Mouse (Mus musculus): ENCODE data around the gene Arid1b.

Arid1b gene

DNA sequence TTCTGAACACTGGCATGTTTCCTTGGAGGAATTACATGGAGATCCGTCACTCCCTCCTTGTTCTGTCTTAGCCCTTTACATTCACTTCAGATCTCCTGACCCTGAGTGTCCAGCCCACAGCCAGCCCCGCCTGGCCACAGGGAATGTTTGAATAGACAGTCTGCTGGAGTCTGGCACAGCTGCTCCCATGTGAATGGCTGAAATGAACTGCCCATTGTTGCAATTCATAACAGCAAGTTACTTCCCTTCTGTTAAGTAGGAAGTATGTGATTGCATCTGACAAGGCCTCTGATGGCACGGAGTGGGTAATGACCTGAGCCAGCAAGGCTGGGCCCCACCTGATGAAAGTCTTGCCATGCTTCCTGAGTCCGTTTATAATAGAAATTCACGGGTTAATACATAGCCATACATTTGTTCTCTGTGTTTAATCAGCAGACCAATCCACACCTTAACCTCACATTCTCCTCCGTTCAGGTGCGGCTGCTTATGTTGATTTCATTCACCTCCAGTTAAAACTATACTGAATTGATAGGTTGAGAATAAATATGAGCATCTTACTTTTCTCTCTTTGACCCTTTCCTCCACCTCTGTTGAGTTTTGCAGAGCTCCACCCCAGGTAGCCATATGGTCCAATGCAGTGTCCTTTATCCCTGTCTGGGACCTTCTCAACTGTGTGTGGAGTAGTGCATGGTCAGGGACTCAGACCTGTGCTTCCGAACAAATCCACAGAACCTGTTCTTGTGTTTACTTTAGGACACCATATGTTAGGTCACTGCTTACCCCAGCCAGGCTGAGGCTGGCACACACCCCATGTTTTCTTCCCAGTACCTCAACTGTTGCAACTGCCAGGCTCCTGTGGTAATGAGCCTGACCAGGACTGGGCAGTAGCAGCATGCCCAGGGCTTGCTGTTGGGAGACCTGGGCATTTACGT lies 299.8 kb downstream of the Arid1b start:
- no peak for DNase-seq

DNA sequence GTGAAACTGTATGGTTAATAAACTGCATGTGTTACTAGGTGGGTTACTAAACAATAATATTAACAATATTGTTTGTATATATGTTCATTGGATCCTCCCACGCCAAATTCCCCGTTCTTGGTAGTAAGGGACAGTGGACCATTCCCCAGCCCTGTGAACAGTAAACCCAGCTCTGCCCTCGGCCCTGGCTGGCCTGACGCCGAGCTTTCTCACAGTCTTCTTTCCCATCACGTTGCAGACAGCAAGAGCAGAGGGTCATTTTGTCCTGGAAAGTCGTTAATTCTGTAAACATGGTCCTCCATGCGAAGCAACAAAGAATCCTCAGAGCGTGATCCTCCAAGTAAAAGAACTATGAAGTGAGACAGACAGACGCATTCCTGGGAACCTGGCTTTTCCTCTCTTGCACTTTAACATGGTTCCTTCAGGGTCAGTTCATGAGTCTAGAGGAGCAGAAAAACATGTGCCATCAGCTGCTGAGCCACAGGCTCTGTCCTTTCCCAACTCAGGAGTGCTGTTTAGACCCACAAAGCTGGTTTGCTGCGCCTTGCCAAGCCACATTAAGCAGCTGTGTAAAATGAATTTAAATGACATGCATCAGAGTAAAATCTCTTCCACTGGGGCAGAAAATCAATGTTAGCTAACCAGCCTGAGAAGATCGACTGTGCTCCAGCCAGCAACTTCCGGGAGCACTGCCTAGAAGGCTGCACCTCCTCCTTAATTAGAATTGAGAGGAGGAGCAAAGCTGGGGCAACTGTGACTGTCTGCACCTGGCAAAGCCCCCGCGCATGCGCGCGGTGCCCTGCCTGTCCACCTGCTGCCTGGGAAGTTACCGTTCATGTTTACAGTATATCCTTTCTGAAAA lies 301.2 kb downstream of the Arid1b start:
- peak; percentile 87 for DNase-seq

DNA sequence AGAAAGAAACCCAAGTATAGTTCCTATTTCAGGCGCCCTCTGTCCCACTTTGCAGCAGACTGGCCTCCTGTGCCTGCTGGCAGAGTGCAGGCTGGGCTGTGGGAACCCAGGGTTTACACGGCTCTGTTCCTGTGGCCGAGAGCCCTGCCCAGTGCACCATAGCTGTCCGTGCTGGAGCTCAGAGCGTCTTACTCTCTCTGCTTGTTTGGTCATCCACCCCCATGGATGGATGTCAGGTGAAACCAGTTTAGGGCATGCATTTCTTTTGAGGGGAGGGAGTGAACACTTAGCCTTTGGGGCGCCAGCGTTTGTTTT lies 301.8 kb downstream of the Arid1b start:
- no peak for DNase-seq

DNA sequence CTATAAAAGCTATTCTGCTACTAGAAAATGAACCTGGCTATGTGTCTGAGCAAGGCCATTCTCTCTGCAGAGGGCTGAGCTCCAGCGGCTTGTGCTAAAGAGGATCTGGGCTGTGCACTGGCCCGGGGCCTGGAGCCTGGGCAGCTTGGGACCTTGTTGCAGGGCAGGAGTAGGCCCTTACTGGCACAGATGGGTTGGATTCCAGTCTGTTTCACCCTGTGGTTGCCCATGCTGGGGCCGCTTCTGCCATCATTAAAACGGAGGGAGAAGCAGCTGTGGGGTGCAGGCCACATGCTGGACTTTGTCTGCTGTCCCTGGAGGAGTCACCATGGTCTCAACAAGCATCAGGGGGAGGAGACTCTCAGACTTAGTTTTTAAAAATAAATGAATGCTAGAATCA lies 303.4 kb downstream of the Arid1b start:
- DNase-seq: no peak

DNA sequence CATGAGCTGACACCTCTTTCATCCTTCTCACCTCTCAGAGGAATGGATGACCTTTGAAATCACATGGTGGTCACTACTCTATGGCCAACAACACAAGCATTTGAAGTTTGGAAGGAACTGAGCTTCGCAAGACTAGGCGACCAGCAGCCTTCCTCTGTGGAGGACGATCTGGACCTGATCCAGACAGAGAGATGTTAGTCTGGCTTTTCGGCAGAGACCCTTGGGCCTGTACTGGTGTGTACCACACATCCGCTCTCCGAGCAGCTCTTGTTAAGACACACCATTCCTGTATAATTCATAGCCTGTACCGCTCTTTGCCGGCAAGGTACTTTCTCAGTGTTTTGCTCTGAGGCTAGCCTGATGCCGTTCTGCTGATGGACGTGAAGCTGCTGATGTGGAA lies 303.9 kb downstream of the Arid1b start:
- no peak for DNase-seq

DNA sequence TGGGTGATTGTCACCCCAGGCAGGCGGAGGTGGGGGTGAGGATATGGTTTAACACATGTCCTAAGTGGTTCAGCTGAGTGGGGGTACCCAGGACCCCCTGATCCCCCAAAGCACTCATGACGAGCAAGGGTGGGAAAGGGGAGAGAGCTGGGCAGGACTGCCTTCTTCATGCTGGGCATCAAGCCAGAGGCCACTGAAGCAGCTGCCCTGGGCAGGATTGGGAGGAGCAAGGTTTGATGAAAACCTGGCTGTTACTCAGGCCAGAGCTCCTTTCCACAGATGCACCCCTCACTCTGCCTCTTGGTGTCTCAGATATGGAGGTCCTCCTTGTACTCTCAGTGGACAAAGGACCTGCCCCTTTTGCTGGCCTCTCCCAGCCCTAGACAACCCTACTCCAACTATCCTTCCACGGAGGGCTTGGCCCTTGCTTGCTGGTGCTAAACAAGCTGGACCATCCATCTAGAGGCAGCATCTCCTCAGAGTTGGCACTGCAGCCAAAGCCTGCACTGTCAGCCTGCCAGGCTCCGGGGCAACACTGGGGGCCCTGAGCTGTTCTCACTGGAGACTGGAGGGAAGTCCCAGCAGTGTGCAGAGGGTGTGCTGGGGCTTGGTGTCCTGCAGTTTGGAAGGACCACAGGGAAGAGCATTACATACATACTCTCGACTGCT lies 304.9 kb downstream of the Arid1b start:
- no peak for DNase-seq

DNA sequence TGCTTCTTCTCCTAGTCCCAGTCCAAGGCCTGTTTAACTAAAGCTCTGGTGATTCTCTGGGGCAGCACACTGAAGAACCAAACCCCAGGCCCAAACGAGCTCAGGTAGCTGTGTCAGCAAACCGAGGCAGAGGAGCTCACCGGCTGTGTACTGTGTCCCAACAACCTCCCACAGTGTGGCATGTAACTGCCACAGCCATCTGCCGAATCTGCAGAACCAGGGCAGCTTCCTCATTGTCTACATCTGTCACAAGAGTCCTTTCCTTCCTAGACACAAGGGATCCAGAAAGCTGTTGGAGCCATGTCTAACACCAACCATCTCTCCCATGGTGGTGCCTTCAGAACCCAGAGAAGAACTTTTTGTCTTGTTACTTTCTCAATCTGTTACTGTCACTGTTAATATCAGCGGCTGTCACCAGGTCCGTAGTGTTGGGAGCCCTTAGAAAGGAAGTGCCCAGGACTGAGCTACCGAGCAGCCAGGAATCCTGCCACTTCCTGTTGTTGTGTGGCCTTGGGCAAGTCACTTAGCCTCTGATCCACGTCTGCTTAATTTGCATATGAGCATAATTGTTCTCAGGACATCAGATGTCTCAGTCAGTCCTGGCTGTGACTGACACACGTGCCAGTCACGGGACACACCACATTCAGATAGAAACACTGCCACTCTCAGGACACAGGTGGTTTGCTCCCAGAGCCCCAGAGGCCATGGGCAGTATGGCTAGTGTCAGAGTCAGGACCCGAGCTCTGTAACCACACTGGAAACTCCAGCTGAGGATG lies 309.0 kb downstream of the Arid1b start:
- DNase-seq: no peak

DNA sequence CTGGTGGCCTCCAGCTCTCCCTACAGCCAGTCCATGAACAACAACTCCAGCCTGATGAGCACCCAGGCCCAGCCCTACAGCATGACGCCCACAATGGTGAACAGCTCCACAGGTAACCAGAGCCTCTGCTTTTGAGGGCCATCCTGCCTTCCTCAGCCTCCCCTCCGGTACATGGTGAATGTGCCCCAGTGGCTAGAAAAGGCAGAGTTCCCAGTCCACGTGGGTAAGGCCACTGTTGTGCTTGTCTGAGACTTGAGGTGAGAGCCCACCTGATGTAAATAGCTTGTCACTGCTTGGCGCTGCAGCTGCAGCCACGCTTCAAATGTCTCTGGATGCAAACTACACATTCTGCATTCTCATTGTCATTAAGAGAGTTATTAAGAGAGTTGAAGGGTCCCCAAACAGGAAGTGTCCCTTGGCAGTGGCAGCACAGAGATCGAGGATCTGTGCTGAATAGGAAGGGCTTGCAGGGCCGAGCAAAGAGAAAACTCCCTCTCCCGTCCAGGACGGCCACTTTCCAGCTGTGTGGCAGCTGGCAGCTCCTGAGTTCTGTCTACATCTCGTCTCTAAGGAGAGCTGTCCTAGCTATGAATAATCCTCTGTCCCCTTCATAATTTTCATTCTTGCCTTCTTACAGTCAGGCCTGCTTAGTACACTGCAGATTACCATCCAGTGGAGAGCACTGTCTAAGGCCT lies 311.8 kb downstream of the Arid1b start:
- no peak for DNase-seq

DNA sequence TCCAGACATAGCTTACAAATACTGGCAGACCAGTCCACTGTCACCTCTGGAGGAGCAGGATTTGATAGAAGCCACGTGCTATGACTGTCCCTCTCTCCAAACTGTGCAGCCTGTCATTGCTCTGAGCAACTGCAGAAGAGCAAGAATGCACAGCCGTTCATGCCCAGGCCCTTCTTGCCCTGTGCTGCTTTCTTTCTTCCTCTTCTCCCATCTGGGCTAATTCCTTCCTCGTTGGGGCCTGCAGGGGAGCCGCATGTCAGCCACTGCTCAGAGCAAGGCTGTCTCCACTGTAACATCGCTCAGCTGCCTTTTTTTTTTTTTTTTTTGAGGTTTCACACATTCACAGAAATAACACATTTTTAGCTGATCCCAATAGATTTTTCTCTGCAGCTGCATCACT lies 315.8 kb downstream of the Arid1b start:
- DNase-seq: no peak

DNA sequence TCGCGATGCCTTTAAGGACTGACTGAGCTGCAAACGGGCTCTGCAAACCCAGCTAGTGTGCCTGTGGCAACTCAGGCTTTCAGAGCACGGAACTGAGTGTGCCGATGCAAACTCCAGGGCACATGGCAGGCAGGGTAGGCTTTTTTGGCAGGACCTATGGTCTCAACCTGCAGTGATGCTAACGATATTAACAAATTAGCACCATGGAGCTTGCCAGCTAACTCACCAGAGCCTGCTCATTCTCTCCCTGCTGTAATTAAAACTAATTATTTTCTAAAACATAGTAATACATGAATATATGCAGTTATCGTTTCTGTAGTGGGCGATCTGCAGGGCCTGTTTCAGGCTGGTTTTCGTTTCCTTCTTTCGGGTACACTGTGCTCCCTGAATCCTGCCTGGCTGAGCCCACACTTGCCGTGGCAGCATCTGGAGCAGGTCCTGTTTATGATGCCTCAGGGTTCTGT lies 316.3 kb downstream of the Arid1b start:
- DNase-seq: peak; percentile 49

DNA sequence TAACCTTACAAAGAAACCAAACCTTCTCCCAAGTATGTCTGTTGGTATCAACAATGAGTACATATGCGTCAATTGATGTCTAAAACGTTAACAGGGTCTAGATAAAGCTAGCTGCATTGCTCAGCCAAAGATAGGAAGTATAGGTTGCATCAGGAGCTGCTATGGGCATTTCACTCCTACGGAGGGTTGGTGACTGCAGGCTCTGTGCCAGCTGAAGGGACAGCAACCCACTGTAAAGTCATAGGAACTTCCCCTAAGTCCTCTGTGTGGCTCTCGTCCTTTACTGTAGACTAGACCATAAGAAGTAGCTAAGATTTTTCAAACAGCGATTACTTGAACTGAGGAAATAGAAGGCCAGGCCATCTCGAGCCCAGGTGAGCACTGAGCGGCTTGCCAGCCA lies 316.9 kb downstream of the Arid1b start:
- no peak for DNase-seq

DNA sequence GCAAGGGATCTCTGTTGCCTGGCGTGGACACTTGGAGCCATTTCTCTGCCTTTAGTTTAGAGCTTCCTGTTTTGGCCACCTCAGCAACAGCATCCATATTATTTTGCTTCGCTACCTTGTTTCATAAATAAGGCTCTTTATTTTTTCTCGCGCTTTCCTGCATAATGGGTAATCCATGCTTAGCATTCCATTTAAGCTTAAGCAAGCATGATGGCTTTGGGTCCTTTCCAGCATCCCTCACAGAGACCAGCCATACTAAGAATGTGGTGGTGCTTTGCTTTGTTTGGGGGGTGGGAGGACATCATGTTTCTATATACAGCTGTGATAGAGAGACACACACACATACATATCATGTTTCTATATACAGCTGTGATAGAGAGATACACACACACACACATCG lies 318.2 kb downstream of the Arid1b start:
- DNase-seq: no peak

DNA sequence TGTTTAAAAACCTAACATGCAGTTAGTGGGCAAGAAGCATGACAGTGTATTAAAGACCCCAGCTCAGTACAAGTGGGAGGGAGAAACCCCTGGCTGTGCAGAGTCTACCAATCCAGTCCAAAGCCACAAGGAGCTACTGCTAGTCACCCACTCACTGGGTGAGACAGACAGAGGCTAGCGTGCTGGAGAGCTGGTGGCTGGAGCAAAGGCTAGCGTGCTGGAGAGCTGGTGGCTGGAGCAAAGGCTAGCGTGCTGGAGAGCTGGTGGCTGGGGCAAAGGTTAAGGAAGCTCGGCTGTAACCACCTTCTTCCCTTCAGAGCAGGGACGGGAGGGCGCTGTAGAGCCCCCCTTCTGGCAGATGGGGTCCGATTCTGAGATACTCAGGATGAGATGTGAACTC lies 320.6 kb downstream of the Arid1b start:
- DNase-seq: no peak

DNA sequence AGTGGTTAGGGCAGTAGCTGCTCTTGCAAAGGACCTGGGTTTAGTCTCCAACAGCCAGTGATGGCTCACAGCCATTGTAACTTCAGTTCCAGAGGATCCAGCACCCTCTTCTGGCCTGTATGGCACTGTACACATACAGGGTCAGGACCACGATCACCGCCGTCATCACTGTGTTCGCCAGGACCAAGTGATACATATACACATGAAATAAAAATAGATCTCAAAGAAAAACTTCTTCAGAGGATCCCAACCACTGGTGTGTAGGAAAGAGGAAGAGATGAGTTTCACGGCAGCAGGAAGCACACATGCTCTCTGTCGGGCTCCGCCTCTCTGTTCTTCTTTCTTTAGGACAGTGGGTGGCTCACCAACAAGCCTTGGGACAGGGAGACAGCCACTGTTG lies 322.4 kb downstream of the Arid1b start:
- DNase-seq: no peak

DNA sequence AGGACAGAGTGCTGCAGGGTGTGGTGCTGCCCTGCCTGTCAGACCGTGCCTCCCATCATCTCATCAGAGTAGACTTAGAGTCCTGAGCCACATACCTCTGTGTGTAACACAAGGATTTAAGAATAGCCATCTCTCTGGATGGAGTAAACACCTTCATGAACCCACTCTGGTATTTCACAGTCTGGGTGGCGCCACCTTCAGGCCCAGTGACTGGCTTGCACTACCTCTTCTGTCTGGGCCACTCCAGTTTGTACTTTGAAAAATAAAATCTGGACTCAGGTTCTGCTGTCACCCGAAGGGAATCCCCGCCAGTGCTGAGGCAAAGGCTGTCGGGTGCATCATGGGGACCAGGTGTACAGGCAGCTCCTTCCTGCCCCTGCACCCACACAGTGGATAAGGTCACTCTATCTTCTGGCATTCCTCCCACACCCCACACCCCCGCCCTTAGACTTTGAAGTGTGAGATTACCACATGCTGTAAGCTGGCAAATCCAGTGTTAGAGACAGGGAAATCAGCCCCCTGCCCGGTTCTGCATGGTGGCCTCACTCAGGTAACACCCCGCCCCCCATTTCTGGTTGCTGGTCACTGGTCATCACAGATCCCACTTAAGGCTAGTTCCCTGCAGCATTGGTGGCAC lies 327.6 kb downstream of the Arid1b start:
- no peak for DNase-seq

DNA sequence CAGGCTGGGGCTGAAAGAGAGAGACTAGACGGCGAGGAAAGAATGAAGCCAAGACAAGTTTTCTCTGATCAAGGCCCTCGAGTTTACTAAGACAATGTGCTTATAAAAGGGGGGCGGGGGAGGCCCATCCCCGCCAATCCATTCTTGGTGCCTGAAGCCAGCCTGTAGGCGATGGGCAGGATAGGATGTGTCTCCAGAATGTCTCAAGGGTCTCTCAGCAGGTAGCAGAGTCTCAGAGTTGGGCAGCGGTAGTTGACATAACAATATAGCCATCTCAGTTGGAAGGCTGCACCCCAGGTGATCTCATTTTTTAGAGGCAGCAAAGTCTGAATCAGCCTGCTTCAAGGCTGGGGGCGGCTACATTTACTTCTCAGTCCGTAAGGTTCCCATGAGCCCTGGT lies 328.5 kb downstream of the Arid1b start:
- DNase-seq: no peak

DNA sequence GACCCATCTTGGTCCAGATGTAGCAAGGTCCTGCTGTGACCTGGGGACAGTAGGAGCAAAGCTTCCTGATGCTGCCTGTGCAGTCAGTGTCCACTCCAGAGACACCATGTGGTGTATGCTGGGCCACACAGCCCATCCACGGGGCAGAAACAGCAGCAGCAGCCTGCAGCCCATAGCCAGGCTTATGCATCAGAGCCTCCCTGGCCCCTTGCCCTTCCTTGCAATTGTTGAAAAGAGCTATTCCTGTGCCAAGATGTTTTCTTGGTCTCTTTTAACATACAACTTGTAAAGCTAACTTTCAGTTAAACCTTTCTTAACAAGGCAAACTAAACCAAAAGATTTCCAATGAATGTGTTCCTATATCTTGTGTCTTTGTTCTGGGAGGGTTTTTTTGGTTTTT lies 329.6 kb downstream of the Arid1b start:
- DNase-seq: no peak

DNA sequence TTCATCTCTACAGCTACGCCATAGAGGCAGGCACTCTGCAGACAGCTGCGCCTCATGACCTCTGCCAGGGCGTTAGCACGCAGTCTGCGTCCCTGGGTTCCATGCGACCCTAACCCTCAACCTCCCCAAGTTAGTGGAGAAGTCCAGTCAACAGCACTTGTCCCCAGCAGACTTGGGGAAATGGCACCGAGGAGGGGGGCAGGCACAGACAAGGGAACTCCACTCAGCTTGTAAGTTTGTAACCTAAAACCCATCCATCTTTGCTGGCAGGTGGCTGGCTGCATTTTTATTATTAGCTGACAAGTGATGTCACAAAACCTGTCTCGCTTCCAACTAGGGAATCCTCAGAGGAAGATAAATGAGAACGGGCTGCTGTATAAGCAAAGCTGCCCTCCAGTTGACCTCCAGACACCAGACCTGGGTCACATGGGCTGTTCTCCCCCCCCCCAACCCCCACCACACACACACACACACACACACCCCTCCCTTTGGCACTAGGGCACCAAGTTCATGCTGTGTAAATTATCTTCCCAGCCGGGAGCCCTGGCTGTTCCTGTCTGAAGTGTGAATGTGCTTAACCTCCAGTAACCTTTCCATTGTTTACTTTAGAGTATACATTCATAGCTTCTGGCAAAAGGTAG lies 330.2 kb downstream of the Arid1b start:
- DNase-seq: no peak

DNA sequence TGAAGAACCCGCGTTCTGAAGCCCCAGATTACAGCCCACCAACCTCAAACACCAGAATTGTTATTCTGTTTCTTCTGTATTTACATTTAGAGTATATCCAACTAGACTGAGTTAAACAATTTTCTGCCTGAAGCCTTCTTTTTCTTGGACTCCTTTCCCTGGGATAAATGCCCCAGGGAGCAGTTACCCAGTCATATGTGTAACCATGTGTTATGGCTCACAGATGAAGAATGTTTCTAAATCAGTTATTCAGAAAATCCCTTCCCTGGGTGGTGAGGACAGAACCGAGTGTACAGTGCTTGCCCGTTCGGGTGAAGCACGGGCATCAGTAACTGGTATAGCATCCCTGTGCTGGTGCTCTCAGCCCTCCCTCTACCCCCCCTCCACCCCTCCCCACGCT lies 332.6 kb downstream of the Arid1b start:
- DNase-seq: no peak

DNA sequence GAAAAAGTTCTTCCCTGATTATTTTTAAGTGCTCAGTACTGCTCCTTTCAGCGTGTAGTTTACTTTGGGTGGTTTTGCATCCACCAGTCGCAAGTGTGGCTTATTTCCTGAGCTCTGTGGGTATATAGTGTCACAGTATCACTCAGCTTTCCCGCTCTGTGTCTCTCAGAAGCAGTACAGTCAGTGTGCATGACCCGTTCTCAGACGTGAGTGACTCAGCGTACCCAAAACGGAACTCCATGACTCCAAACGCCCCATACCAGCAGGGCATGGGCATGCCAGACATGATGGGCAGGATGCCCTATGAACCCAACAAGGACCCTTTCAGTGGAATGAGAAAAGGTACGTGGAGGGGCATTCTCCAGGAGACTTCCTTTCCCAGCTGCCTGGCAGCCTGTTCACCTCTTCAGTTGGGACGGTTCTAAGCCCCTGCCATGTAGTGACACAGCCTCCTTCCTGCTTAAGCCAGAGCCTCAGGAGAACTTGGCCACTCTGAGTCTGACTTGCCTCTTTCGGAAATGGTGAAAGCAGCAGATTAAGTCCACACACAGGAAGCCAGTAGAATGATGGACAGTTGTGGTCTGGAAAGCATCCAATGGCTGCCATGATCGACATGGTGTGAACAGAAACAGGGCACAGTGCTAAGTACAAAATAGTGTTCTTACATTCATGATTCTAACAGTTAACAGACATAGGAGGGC lies 333.5 kb downstream of the Arid1b start:
- DNase-seq: no peak

Measured in right cerebral cortex, adult 18-20 months (tissue).